Mouse (Mus musculus): ENCODE data around the gene Sik3. TPM values are rescaled to one million over a fixed set of nuclear protein-coding genes. Genes with fewer than 3 reads are reported as not detected.

Sik3 gene
- polyA plus RNA-seq, 1 experiment from 2014 or later: 13.4 TPM

DNA sequence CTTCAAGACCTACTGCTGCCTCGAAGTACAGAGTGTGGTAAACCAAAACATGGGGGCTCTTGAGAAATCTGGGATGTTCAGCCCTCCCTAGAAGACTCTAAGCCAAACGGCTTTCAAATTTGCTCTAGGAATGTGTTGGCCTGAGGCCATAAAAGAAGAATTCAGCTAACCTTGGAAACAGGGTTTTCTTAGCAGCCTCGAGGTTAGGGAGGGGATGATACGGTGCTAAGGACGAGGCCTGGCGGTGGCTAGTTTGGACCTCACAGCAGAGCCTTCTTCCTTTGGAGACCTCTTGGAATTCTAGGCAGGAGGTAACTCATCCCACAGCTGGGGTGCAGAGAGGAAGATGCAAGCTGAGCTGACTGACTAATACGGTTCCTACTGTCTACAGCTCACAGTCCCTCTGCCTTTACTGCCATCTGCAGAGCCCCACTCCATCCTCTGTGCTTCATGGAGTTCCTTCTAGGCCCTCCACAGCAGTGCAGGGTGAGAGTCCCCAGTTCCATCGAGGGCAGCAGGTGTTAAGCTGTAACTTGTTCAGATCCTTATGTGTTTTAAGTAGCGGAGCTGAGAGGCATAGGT, 22.8 kb downstream of the Sik3 start:
- H3K27ac ChIP-seq (replicated peaks; ENCODE audit: low read depth, low read length): no peak overlapping the region
- H3K36me3 ChIP-seq (ENCODE audit: control insufficient read depth, insufficient read depth, low read length): peaks cover 3% of the 10 kb centered on the region; the same call in 1 of the 2 replicates
- no peak overlapping the region for H3K4me3 ChIP-seq (ENCODE audit: low read depth, low read length)
- H3K9ac ChIP-seq (ENCODE audit: low read depth, low read length): no peak overlapping the region
- ATAC-seq (ENCODE audit: low read depth): peak; percentile 22; the same call in 1 of the 2 replicates
- H3K27me3 ChIP-seq (replicated peaks; ENCODE audit: control insufficient read depth, insufficient read depth, low read length): no peaks in the 10 kb centered on the region
- no peak overlapping the region for H3K4me2 ChIP-seq (ENCODE audit: low read depth, low read length)
- H3K9me3 ChIP-seq (ENCODE audit: control insufficient read depth, low read length): no peaks in the 10 kb centered on the region
- WGBS: 49% methylated on average over 9 of the region's 9 CpGs
- peaks cover 39% of the 10 kb centered on the region for H3K4me1 ChIP-seq (ENCODE audit: control insufficient read depth, insufficient read depth, low read length)
- peak; percentile 55 for DNase-seq (ENCODE audit: low spot score)

DNA sequence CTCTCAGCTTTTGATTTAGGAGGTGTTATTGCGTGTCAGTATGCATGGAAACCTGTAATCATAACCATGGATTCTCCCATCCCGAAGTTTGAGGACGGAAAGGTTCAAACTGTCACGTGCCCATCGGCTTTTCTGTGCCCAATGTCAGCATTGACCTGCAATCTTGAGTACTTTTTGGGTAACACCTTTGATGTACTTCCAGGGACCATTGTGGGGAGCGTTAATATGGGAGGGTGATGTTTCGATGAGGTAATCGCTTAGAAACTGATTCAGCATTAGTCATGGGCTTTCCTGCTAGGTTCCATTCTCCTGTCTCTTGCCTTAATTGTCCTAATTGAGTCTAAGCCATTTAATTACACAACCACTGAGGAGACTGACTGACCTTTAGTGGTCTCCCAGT, 24.3 kb downstream of the Sik3 start:
- Histone ChIP-seq H3K4me3 (ENCODE audit: low read depth, low read length) (no peak overlapping the region), H3K27me3 (replicated peaks; ENCODE audit: control insufficient read depth, insufficient read depth, low read length) (no peaks in the 10 kb centered on the region), H3K9me3 (ENCODE audit: control insufficient read depth, low read length) (no peaks in the 10 kb centered on the region), H3K4me1 (ENCODE audit: control insufficient read depth, insufficient read depth, low read length) (peaks cover 27% of the 10 kb centered on the region), H3K36me3 (ENCODE audit: control insufficient read depth, insufficient read depth, low read length) (peaks cover 7% of the 10 kb centered on the region; the same call in 1 of the 2 replicates), H3K4me2 (ENCODE audit: low read depth, low read length) (no peak overlapping the region), H3K27ac (replicated peaks; ENCODE audit: low read depth, low read length) (no peak overlapping the region), H3K9ac (ENCODE audit: low read depth, low read length) (no peak overlapping the region)
- ATAC-seq (ENCODE audit: low read depth) (no peak), DNase-seq (ENCODE audit: low spot score) (no peak)
- WGBS: 93% methylated on average over 8 of the region's 8 CpGs

DNA sequence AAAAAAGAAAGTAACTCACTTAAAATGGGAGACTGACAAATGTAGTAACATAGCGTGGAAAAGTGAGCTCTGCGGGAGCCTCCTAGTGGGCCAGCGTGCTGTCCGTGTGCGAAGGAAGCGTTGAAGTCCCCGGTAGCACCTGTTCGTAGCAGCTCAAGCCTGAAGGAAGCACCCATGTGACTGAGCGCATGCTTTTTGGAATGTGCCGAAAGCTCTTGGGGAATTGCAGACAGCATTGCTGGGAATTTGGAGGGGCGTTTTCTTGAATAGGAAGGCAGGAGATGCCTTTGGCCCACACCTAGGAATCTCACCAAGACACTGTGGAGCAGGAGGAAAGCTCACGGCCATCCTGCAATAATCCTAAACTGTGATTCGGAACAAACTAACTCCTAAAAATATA, 26.2 kb downstream of the Sik3 start:
- no peak for DNase-seq (ENCODE audit: low spot score)
- H3K27me3 ChIP-seq (replicated peaks; ENCODE audit: control insufficient read depth, insufficient read depth, low read length): no peaks in the 10 kb centered on the region
- no peak overlapping the region for H3K27ac ChIP-seq (replicated peaks; ENCODE audit: low read depth, low read length)
- no peaks in the 10 kb centered on the region for H3K9me3 ChIP-seq (ENCODE audit: control insufficient read depth, low read length)
- H3K4me2 ChIP-seq (ENCODE audit: low read depth, low read length): no peak overlapping the region
- peaks cover 7% of the 10 kb centered on the region; the same call in 1 of the 2 replicates for H3K36me3 ChIP-seq (ENCODE audit: control insufficient read depth, insufficient read depth, low read length)
- H3K9ac ChIP-seq (ENCODE audit: low read depth, low read length): no peak overlapping the region
- 92% methylated on average over 13 of the region's 13 CpGs for WGBS
- peaks cover 14% of the 10 kb centered on the region for H3K4me1 ChIP-seq (ENCODE audit: control insufficient read depth, insufficient read depth, low read length)
- no peak overlapping the region for H3K4me3 ChIP-seq (ENCODE audit: low read depth, low read length)
- no peak for ATAC-seq (ENCODE audit: low read depth)

DNA sequence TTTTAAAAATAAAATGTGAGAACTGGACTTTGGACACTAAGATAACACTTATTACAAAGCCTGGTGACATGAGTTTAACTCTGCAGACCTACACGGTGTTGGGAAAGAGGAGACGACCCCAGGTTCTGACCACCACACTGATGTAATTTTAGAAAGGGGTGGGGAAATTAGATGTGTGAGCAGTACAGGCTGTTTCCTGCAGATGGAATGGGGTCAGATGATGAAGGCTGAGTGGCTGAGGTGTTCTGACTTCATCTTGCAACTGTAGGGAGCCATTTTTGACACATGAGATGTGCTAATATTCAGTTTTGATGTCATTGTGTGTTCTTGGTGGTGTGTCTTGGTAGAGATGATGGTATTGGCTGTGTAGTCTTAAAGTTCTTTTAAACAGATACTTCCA, 28.6 kb downstream of the Sik3 start:
- H3K4me2 ChIP-seq (ENCODE audit: low read depth, low read length): no peak overlapping the region
- H3K9ac ChIP-seq (ENCODE audit: low read depth, low read length): no peak overlapping the region
- 58% methylated on average over 2 of the region's 2 CpGs for WGBS
- no peak overlapping the region for H3K4me3 ChIP-seq (ENCODE audit: low read depth, low read length)
- no peaks in the 10 kb centered on the region for H3K27me3 ChIP-seq (replicated peaks; ENCODE audit: control insufficient read depth, insufficient read depth, low read length)
- DNase-seq (ENCODE audit: low spot score) (no peak), ATAC-seq (ENCODE audit: low read depth) (no peak)
- peaks cover 7% of the 10 kb centered on the region; the same call in 1 of the 2 replicates for H3K36me3 ChIP-seq (ENCODE audit: control insufficient read depth, insufficient read depth, low read length)
- H3K4me1 ChIP-seq (ENCODE audit: control insufficient read depth, insufficient read depth, low read length): no peaks in the 10 kb centered on the region
- no peak overlapping the region for H3K27ac ChIP-seq (replicated peaks; ENCODE audit: low read depth, low read length)
- H3K9me3 ChIP-seq (ENCODE audit: control insufficient read depth, low read length): no peaks in the 10 kb centered on the region

DNA sequence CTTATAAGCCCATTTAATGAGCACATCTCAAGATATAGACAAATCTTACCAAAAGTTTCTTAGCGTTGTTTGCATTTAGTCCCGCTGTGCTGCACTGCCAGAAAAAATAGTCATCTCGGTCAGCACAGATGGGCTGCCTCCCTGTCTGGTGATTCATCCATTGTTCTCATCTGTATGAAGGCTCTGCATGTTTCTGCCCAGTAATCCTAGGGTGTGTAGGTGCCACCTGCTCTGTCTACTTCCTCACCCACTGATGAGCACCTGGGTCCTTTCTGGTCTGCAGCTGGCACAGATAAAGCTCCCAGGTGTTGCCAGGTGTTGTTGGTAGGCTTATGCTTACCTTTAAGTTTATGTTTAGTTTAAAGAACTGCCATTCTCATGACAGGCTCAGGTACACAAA, 29.8 kb downstream of the Sik3 start:
- ATAC-seq (ENCODE audit: low read depth): peak; percentile 47; the same call in 1 of the 2 replicates
- Histone ChIP-seq H3K4me2 (ENCODE audit: low read depth, low read length) (no peak overlapping the region), H3K9me3 (ENCODE audit: control insufficient read depth, low read length) (no peaks in the 10 kb centered on the region), H3K27me3 (replicated peaks; ENCODE audit: control insufficient read depth, insufficient read depth, low read length) (no peaks in the 10 kb centered on the region), H3K9ac (ENCODE audit: low read depth, low read length) (no peak overlapping the region), H3K4me3 (ENCODE audit: low read depth, low read length) (no peak overlapping the region), H3K36me3 (ENCODE audit: control insufficient read depth, insufficient read depth, low read length) (peaks cover 7% of the 10 kb centered on the region; the same call in 1 of the 2 replicates), H3K4me1 (ENCODE audit: control insufficient read depth, insufficient read depth, low read length) (no peaks in the 10 kb centered on the region), H3K27ac (replicated peaks; ENCODE audit: low read depth, low read length) (no peak overlapping the region)
- WGBS: 81% methylated on average over 3 of the region's 3 CpGs
- no peak for DNase-seq (ENCODE audit: low spot score)

DNA sequence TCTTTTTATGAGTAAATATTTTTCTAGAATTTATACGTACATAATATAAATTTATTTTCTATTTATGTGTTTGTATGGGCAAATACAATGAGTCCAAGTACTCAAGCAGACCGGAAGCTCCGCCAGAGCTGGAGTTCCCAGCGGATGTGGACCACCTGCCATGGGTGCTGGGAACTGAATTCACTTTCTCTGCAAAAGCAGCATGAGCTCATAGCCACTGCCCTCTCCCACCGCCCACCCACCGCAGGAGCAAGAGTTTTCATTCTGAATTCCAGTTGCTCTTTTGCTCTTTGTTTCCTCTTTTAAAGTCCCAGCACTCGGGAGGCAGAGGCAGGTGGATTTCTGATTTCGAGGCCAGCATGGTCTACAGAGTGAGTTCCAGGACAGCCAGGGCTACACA, 31.0 kb downstream of the Sik3 start:
- ATAC-seq (ENCODE audit: low read depth) (no peak), DNase-seq (ENCODE audit: low spot score) (no peak)
- Histone ChIP-seq H3K36me3 (ENCODE audit: control insufficient read depth, insufficient read depth, low read length) (peaks cover 7% of the 10 kb centered on the region; the same call in 1 of the 2 replicates), H3K4me1 (ENCODE audit: control insufficient read depth, insufficient read depth, low read length) (peaks cover under 1% of the 10 kb centered on the region; the same call in 1 of the 2 replicates), H3K27ac (replicated peaks; ENCODE audit: low read depth, low read length) (no peak overlapping the region), H3K4me2 (ENCODE audit: low read depth, low read length) (no peak overlapping the region), H3K9ac (ENCODE audit: low read depth, low read length) (no peak overlapping the region), H3K27me3 (replicated peaks; ENCODE audit: control insufficient read depth, insufficient read depth, low read length) (no peaks in the 10 kb centered on the region), H3K9me3 (ENCODE audit: control insufficient read depth, low read length) (no peaks in the 10 kb centered on the region), H3K4me3 (ENCODE audit: low read depth, low read length) (no peak overlapping the region)
- 91% methylated on average over 8 of the region's 8 CpGs for WGBS

DNA sequence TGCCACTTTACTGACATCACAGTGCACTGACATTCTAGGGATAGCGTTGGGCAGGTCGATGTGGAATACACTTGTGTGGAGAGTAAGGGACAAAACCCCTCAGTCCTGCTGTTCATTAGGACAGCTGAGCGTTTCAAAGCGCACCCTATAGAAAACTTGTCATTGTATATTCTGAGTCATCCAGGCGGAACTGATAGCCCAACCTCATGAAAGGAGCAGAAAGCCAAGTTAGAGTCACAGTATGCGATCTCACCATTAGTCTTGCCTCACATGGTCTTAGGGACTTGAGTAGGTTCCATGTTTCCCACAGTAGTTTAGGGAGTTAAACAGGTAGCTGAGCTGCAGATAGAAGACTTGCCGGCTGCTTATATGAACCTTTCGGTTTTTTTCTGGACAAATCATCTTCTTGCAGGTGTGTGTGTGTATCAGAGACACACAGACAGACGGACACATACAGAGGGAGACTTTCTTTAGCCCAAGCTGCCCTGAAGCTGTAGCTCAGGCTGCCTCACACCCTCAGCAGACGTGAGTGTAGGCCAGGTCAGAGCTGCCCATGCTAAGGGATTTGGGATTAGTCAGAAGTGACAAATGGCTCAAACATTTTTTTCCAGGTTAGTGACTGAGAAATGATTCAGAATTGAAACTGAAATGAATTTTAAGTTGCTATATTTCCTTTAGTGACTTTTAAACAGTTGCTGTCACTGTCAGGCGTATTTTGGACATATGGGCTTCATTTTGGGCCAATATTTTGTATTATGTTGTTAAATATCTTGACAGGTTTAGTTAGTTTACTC, 34.3 kb downstream of the Sik3 start:
- Histone ChIP-seq H3K9me3 (ENCODE audit: control insufficient read depth, low read length) (no peaks in the 10 kb centered on the region), H3K9ac (ENCODE audit: low read depth, low read length) (no peak overlapping the region), H3K4me2 (ENCODE audit: low read depth, low read length) (no peak overlapping the region), H3K27me3 (replicated peaks; ENCODE audit: control insufficient read depth, insufficient read depth, low read length) (no peaks in the 10 kb centered on the region), H3K27ac (replicated peaks; ENCODE audit: low read depth, low read length) (no peak overlapping the region), H3K4me3 (ENCODE audit: low read depth, low read length) (no peak overlapping the region), H3K36me3 (ENCODE audit: control insufficient read depth, insufficient read depth, low read length) (no peaks in the 10 kb centered on the region), H3K4me1 (ENCODE audit: control insufficient read depth, insufficient read depth, low read length) (peaks cover 4% of the 10 kb centered on the region; the same call in 1 of the 2 replicates)
- no peak for ATAC-seq (ENCODE audit: low read depth)
- WGBS: 79% methylated on average over 11 of the region's 11 CpGs
- no peak for DNase-seq (ENCODE audit: low spot score)

DNA sequence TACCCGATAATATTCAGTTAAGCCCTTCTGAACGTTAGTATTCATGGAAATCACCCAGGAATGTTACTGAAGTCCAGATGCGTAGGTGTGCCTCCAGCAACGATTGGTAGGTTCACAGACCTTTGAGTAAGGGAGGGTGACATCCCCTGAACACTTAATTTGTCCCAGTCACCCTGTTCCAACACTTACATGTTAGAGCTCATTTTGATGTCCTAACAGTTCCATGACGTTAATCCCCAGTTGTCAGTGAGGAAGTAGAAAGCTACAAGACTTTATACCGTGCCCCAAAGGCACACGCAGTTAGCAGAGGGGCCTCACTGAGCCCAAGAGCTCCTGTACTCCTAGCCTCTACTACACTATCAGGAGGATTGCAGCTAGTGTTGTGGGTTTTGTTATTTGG, 36.9 kb downstream of the Sik3 start:
- no peak for DNase-seq (ENCODE audit: low spot score)
- no peak for ATAC-seq (ENCODE audit: low read depth)
- Histone ChIP-seq H3K27me3 (replicated peaks; ENCODE audit: control insufficient read depth, insufficient read depth, low read length) (no peaks in the 10 kb centered on the region), H3K27ac (replicated peaks; ENCODE audit: low read depth, low read length) (no peak overlapping the region), H3K4me3 (ENCODE audit: low read depth, low read length) (no peak overlapping the region), H3K9me3 (ENCODE audit: control insufficient read depth, low read length) (no peaks in the 10 kb centered on the region), H3K4me1 (ENCODE audit: control insufficient read depth, insufficient read depth, low read length) (peaks cover 5% of the 10 kb centered on the region; the same call in 1 of the 2 replicates), H3K4me2 (ENCODE audit: low read depth, low read length) (no peak overlapping the region), H3K36me3 (ENCODE audit: control insufficient read depth, insufficient read depth, low read length) (no peaks in the 10 kb centered on the region), H3K9ac (ENCODE audit: low read depth, low read length) (no peak overlapping the region)
- WGBS: 58% methylated on average over 7 of the region's 7 CpGs

Measured in embryonic facial prominence, embryonic 14.5 days (tissue).